Mouse (Mus musculus) bone marrow macrophage, adult 2 months (primary cell): Measurements from ENCODE around the gene Cse1l. TPM values are rescaled to one million over a fixed set of nuclear protein-coding genes. Genes with fewer than 3 reads are reported as not detected.

Source experiments
- H3K27ac ChIP-seq: 2 replicates; pipeline ENCODE4 v1.5.1; 2012; ENCODE audit warnings: low read depth, low read length; ENCODE audit not compliant: insufficient read depth
- H3K4me1 ChIP-seq: 2 replicates; pipeline ENCODE4 v1.6.1; 2012; ENCODE audit warnings: low read length; ENCODE audit not compliant: control insufficient read depth, insufficient read depth
- H3K4me3 ChIP-seq: 2 replicates; pipeline ENCODE4 v1.5.1; 2012; ENCODE audit warnings: mild to moderate bottlenecking, low read length, moderate library complexity; ENCODE audit not compliant: insufficient read depth
- CTCF ChIP-seq: IDR thresholded peaks from 2 replicates; pipeline ENCODE4 v1.5.1; 2012; ENCODE audit warnings: low read depth, mild to moderate bottlenecking, low read length, moderate library complexity
- POLR2A ChIP-seq: IDR thresholded peaks from 2 replicates; pipeline ENCODE4 v1.6.1; 2012; ENCODE audit warnings: mild to moderate bottlenecking, low read depth, low read length, borderline replicate concordance
- polyA plus RNA-seq: library from polyadenylated mRNA; stranded (reverse); fragments of >200 nt; gene quantifications from 2 replicates; pipeline ENCODE4 v1.2.4, GENCODE M21; 2012; ENCODE audit not compliant: missing spikeins, insufficient read depth, insufficient read length

Cse1l gene
- polyA plus RNA-seq, 1 experiment: 35.3 TPM

GRCm38 (mm10) chr2:166960648-166961330, 54.9 kb downstream of the Cse1l start:
- Histone ChIP-seq H3K4me1 (peaks cover 19% of the 10 kb centered on the region), H3K4me3 (no peak overlapping the region), H3K27ac (no peak overlapping the region)
- TF ChIP-seq POLR2A (no peak), CTCF (no peak)

DNA sequence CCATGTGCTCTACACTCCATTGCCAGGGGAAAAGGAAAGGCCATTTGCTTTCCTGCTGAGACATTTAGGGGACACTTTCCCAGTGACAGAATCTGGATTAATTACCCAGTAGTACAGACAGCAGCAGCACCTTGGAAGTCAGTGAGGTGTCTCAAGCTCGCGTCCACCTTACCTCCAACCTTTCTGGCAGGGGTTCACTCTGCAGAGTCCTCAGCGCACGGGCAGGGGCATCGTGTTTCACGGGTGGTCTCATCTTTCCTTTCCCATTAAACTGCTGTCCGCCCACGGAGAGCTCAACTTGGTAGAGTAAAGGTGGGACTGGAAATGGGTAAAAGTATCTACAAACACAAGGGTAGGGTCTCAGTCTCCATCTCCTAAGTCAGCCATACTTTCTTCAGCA, 57.4 kb downstream of the Cse1l start:
- peaks cover 27% of the 10 kb centered on the region for H3K4me1 ChIP-seq
- H3K27ac ChIP-seq: no peak overlapping the region
- TF ChIP-seq POLR2A (no peak), CTCF (no peak)
- no peak overlapping the region for H3K4me3 ChIP-seq

GRCm38 (mm10) chr2:166964773-166965172, 58.9 kb downstream of the Cse1l start:
- TF ChIP-seq POLR2A (no peak), CTCF (no peak)
- no peak overlapping the region for H3K27ac ChIP-seq
- H3K4me1 ChIP-seq: peaks cover 34% of the 10 kb centered on the region
- no peak overlapping the region for H3K4me3 ChIP-seq

DNA sequence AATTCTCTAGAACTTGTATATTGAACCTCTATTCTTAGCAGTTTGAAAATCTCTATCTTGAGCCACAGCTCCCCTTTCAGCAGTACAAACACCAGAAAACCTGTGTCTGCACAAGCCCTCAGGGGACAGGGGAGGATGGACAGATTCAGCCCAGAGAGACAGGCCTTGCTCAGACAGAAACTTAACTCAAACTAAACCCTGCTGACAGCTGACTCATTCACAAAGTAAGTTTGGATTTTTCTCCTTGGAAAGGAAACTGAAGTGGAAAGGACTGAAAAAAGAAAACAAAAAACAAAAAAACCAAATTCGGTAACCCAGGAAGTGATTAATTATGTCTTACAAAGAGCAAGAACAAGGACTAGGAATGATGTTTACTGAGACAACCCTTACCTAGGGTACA, 67.3 kb downstream of the Cse1l start:
- H3K4me1 ChIP-seq: peaks cover 72% of the 10 kb centered on the region
- TF ChIP-seq CTCF: no peak
- no peak for TF ChIP-seq POLR2A

DNA sequence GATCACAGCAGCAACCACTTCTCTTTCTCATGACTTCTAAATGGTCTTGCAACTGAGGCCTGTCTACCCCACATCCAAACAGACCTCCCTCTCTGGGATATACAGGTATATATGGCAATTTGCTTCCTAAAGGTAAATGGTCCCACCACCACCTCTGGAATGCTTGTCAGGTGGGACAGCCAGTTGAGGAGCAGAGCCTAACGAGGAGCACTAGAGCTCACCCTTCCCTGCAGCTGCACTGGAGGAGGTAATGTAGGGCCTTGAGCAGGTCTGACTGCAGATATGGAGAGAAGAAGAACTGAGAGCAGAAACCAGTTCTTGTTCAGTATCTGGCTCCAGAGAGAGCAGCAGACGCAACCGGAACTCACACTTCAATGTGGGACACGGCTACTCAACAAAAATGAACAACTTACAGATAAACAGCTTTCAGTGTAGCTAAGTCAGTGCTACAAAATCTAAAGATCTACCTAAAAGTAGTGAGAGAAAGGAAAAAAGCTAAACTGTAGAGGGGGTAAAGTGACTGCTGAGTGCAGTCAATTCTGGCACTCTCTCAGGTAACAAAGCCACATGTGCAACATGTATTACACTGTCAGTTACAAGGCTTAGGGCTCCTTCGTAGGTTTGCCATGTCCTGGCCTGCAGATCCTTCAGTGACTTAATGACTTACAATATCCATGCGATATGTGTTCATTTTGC, 68.5 kb downstream of the Cse1l start:
- peaks cover 76% of the 10 kb centered on the region for H3K4me1 ChIP-seq
- peak overlapping the region; percentile 96 for H3K27ac ChIP-seq
- TF ChIP-seq CTCF: no peak
- no peak for TF ChIP-seq POLR2A
- no peak overlapping the region for H3K4me3 ChIP-seq

More for the DNA sequence above, 67.3 kb downstream of the Cse1l start:
- Histone ChIP-seq H3K27ac (peak overlapping the region; percentile 27; the same call in 1 of the 2 replicates), H3K4me3 (no peak overlapping the region)

DNA sequence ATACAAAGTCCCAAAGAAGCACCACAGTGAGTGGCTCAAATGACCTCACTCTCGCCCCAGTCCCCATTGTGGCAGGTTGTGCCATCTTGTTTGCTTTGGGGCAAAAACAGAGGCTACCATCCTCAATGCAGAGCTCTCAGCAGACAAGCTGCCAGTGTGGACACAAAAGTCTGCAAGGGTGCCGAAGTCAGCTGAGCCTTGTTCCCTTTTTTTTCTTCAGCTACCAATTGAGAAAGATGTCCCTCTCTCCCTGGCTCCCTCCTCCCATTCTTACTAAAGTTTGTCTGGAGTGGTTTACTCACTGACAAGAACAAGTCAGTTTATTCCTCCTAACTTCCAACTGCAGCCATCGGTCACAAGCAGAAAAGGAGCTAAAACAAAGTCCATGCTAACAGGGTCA, 70.5 kb downstream of the Cse1l start:
- Histone ChIP-seq H3K4me1 (peaks cover 81% of the 10 kb centered on the region), H3K4me3 (peak overlapping the region; percentile 39), H3K27ac (peak overlapping the region; percentile 96)
- no peak for TF ChIP-seq POLR2A
- TF ChIP-seq CTCF: no peak

- TF ChIP-seq POLR2A: no peak
- TF ChIP-seq CTCF: no peak
- Histone ChIP-seq H3K27ac (peak overlapping the region; percentile 96), H3K4me3 (no peak overlapping the region), H3K4me1 (peaks cover 70% of the 10 kb centered on the region)
Observed at GRCm38 (mm10) chr2:166977490-166977889, 71.7 kb downstream of the Cse1l start.

DNA sequence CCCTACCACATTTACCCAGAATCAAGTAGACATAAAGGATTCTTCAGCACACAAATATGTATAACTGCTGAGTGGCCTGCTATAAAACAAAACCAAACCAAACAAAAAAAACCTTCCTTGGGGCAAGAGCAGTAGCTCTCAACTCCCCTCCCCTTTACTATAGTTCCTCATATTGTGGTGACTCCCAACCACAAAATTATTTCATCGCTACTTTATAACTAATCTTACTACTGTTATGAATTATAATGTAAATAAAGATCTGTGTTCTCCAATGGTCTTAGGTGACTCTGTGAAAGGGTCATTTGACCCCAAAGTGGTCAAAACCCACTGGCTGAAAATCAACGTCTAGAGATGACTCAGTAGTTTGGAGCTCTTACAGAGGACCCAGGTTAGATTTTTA, 74.3 kb downstream of the Cse1l start:
- TF ChIP-seq POLR2A: no peak
- TF ChIP-seq CTCF: no peak
- peaks cover 51% of the 10 kb centered on the region for H3K4me1 ChIP-seq
- H3K27ac ChIP-seq: peak overlapping the region; percentile 76
- H3K4me3 ChIP-seq: no peak overlapping the region

- no peak overlapping the region for H3K27ac ChIP-seq
- no peak overlapping the region for H3K4me3 ChIP-seq
- H3K4me1 ChIP-seq: peaks cover 25% of the 10 kb centered on the region
- TF ChIP-seq CTCF (0 out of 2 replicates have a peak, but pooled peaks have one; percentile 7), POLR2A (no peak)
Observed at GRCm38 (mm10) chr2:166983351-166983894, 77.6 kb downstream of the Cse1l start.

DNA sequence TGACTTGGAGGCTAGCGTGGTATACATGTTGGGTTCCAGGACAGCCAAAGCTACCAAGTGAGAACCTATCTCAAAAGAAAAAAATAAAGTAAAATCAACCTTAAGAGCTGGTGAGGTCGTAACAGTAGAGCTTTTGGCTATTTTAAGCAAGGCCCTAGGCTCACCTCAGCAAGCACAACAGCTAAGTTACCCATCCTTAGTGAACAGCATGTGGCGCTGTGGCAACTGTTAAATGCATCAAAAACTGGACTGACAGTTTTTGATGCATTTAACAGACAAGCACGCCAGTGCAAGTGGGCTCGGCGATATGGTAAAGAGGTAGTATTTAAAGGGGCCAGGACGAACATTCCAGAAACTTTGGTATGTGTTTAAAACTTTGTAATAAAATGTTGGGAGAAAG, 85.0 kb downstream of the Cse1l start:
- H3K4me3 ChIP-seq: no peak overlapping the region
- no peak overlapping the region for H3K27ac ChIP-seq
- H3K4me1 ChIP-seq: peaks cover 47% of the 10 kb centered on the region
- TF ChIP-seq POLR2A (no peak), CTCF (no peak)
